Mouse (Mus musculus) thymus, postnatal 4 days (tissue): ENCODE measurements around the gene Txndc12.

Experiments used
- DNase-seq: peaks from one replicate; pipeline ENCODE4 v3.0.0; 2021

Txndc12 gene

GRCm38 (mm10) chr4:108847715-108848504 is 13.5 kb downstream of the Txndc12 start, which contains the start of gene Kti12:
TSS of gene Kti12 (plus strand) at chr4:108847785.
- peak; percentile 75 for DNase-seq

GRCm38 (mm10) chr4:108848505-108848848 is 14.1 kb downstream of the Txndc12 start, which contains the start of gene A730015C16Rik:
TSS of gene A730015C16Rik (minus strand) at chr4:108848619.
- peak; percentile 51 for DNase-seq

GRCm38 (mm10) chr4:108866806-108867205 is 32.4 kb downstream of the Txndc12 start:
- DNase-seq: no peak

DNA sequence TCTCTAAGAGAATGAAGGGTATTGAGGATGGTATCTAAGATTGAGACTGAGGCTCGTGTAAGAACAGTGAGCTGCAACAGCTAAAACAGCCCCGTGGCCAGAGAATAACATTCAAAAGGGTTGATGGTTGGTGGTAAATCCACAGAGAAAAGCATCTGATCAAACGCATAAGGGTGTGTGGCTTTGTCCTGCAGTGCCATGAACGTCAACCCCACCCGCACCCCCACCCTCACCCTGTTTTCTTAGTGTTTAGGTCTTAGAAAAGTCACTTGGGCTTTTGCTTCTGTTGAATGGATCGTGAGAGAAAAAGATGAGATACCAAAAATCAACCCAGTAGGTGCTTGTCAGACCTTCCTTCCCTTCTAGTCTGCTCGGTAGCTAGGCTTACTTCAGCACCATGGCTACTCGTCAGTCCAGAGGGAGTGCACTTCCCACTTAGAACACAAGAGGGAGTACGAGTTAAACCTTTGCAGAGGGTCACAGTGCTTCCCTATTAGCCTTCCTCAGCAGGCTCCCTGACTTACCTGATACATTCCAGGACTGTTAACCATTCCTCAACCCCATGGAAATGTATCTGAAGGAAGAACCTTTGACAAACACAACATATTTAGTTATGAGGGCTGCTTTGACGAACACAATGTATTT is 35.5 kb downstream of the Txndc12 start:
- peak; percentile 77 for DNase-seq

DNA sequence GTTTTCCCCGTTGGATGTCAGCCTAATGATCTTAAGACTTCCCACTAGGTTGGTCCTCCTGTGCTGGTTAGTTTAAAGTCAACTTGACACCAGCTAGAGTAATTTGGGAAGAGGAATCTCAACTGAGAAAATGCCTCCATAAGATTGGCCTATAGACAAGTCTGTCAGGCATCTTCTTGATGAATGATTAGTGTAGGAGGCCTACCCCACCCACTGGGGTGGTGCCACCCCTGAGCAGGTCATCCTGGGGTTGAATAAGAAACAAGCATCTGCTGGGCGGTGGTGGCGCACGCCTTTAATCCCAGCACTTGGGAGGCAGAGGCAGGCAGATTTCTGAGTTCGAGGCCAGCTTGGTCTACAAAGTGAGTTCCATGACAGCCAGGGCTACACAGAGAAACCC is 39.3 kb downstream of the Txndc12 start:
- DNase-seq: no peak

- no peak for DNase-seq
Observed at GRCm38 (mm10) chr4:108877901-108878300, 43.5 kb downstream of the Txndc12 start.

- peak; percentile 81 for DNase-seq
Observed at GRCm38 (mm10) chr4:108878963-108879822, 44.8 kb downstream of the Txndc12 start, which contains the start of gene Rab3b. TSS of gene Rab3b (plus strand) at chr4:108879063.

DNA sequence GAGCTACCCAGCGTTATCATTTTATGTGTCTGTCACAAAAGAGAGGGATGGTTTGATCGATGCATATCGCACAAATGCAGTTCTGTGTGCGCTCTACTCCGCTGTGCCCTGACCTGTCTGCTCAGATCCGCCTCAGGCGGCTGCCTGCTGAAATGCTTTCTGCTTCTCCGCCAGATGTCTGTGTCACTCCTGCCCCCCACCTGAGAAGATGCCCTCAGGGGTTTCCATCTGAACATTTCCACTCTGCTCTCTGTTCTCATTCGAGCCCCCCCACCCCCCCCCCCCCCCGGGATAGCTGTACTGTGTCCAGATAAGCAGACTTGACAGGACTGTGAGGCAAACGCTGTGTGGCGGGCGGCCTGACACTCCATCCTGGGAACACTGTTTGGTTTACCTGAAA is 49.4 kb downstream of the Txndc12 start:
- DNase-seq: no peak

DNA sequence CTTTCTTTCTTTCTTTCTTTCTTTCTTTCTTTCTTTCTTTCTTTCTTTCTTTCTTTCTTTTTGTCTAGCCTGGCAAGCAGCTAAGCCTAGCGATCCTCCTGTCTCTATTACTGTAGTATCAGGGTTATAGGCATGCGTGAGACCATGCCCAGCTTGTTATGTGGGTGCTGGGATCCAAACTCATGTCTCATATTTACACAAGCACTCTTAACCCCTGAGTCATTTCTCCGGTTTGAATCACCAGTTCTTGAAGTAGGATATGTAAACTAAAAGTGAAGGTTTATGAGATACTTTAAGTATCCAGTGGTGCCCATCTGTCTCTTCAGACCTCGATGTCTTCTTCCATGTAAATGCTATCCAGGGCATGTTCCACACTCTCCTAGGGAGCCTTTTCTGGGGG is 53.1 kb downstream of the Txndc12 start:
- no peak for DNase-seq

GRCm38 (mm10) chr4:108890876-108891275 is 56.5 kb downstream of the Txndc12 start:
- no peak for DNase-seq

DNA sequence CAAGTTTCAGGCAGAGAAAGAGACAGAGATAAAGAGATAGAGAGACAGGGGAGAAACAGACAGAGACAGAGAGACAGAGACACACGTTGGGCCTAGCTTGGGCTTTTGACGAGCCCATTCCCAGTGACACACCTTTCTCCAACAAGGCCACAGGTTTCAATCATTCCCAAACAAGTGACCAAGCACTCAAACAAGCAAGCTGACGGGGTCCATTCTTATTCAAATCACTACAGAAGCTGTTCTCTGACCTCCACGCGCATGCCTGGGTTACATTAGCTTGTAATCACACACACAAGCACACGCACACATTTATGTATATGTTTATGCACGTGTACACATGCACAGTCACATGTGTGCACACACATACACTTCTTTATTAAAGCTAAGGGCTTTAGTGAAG is 66.0 kb downstream of the Txndc12 start:
- DNase-seq: no peak

GRCm38 (mm10) chr4:108902886-108903285 is 68.5 kb downstream of the Txndc12 start:
- no peak for DNase-seq

GRCm38 (mm10) chr4:108903346-108903745 is 68.9 kb downstream of the Txndc12 start:
- no peak for DNase-seq

- no peak for DNase-seq
Observed at GRCm38 (mm10) chr4:108904076-108904475, 69.7 kb downstream of the Txndc12 start.

GRCm38 (mm10) chr4:108904790-108905189 is 70.4 kb downstream of the Txndc12 start:
- DNase-seq: no peak

GRCm38 (mm10) chr4:108905859-108906258 is 71.5 kb downstream of the Txndc12 start:
- no peak for DNase-seq

DNA sequence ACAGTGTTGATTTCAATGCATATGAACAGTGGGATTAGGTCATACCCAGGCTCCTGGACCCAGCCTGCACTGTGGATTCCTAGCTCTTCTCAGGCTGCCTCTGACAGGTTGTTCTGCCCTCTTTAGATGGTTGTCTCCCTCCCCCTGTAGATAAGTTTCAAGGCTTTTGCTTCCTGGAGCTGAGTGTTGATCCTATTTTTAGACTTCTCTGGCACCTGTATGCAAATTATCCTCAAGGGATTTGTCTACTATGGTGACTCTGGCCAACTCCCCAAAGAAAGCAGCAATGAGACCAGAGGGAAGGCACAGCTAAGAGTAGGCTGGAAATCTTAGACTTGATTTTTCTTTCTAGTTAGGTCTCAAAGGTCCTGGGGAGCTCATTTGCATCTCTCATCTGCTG is 73.1 kb downstream of the Txndc12 start:
- DNase-seq: no peak

GRCm38 (mm10) chr4:108909872-108910425 is 75.5 kb downstream of the Txndc12 start:
- DNase-seq: no peak
